Mouse (Mus musculus): ENCODE data around the gene Tkt.
"Not testable (repeated sequence)": the region's sequence is repeated elsewhere in the genome, so short reads cannot be mapped to it uniquely, and the experiment has no call there.

The Tkt gene

GRCm38 (mm10) chr14:30548131-30548720 lies at the start of gene Tkt:
Gene Tkt (plus strand): TSS chr14:30548359.
- in situ Hi-C loops (cut with MboI; ENCODE audit: unreplicated experiment in 2 of 2), result no loop called here

GRCm38 (mm10) chr14:30504990-30505389 lies 43.2 kb upstream of the Tkt start:
- in situ Hi-C loops (cut with MboI; ENCODE audit: unreplicated experiment in 2 of 2), result no loop called here

- in situ Hi-C loops (cut with MboI; ENCODE audit: unreplicated experiment in 2 of 2), result loop anchor here in 1 of 2 experiments (10.0 kb wide), 1 partner anchor 525 kb away; no protein-coding TSS in a partner anchor
Observed at GRCm38 (mm10) chr14:30510214-30510763, 37.9 kb upstream of the Tkt start.

- in situ Hi-C loops (cut with MboI; ENCODE audit: unreplicated experiment in 2 of 2), result loop anchor here in 1 of 2 experiments (10.0 kb wide), 1 partner anchor 528 kb away; no protein-coding TSS in a partner anchor
Observed at GRCm38 (mm10) chr14:30512896-30513295, 35.3 kb upstream of the Tkt start.

GRCm38 (mm10) chr14:30515931-30516723 lies 32.0 kb upstream of the Tkt start:
- in situ Hi-C loops (cut with MboI; ENCODE audit: unreplicated experiment in 2 of 2), result loop anchor here in 1 of 2 experiments (10.0 kb wide), 1 partner anchor 531 kb away; no protein-coding TSS in a partner anchor

GRCm38 (mm10) chr14:30519323-30519722 lies 28.8 kb upstream of the Tkt start:
- in situ Hi-C loops (cut with MboI; ENCODE audit: unreplicated experiment in 2 of 2), result loop anchor here in 1 of 2 experiments (10.0 kb wide), 1 partner anchor 535 kb away; no protein-coding TSS in a partner anchor

- in situ Hi-C loops (cut with MboI; ENCODE audit: unreplicated experiment in 2 of 2), result no loop called here
Observed at GRCm38 (mm10) chr14:30523356-30523755, 24.8 kb upstream of the Tkt start.

GRCm38 (mm10) chr14:30528392-30528791 lies 19.8 kb upstream of the Tkt start:
- in situ Hi-C loops (cut with MboI; ENCODE audit: unreplicated experiment in 2 of 2), result no loop called here

GRCm38 (mm10) chr14:30528961-30529360 lies 19.2 kb upstream of the Tkt start:
- in situ Hi-C loops (cut with MboI; ENCODE audit: unreplicated experiment in 2 of 2), result no loop called here

GRCm38 (mm10) chr14:30529454-30529853 lies 18.7 kb upstream of the Tkt start:
- in situ Hi-C loops (cut with MboI; ENCODE audit: unreplicated experiment in 2 of 2), result no loop called here

GRCm38 (mm10) chr14:30530726-30531269 lies 17.4 kb upstream of the Tkt start:
- in situ Hi-C loops (cut with MboI; ENCODE audit: unreplicated experiment in 2 of 2), result no loop called here

- in situ Hi-C loops (cut with MboI; ENCODE audit: unreplicated experiment in 2 of 2), result no loop called here
Observed at GRCm38 (mm10) chr14:30531431-30531830, 16.7 kb upstream of the Tkt start.

GRCm38 (mm10) chr14:30531896-30532295 lies 16.3 kb upstream of the Tkt start:
- in situ Hi-C loops (cut with MboI; ENCODE audit: unreplicated experiment in 2 of 2), result no loop called here

- in situ Hi-C loops (cut with MboI; ENCODE audit: unreplicated experiment in 2 of 2), result no loop called here
Observed at GRCm38 (mm10) chr14:30533780-30534450, 14.2 kb upstream of the Tkt start.

GRCm38 (mm10) chr14:30541541-30541940 lies 6.6 kb upstream of the Tkt start:
- in situ Hi-C loops (cut with MboI; ENCODE audit: unreplicated experiment in 2 of 2), result no loop called here

- in situ Hi-C loops (cut with MboI; ENCODE audit: unreplicated experiment in 2 of 2), result not testable (repeated sequence)
Observed at GRCm38 (mm10) chr14:30543331-30543730, 4.8 kb upstream of the Tkt start.

GRCm38 (mm10) chr14:30548965-30549776 lies 1.0 kb downstream of the Tkt start:
- in situ Hi-C loops (cut with MboI; ENCODE audit: unreplicated experiment in 2 of 2), result no loop called here

- in situ Hi-C loops (cut with MboI; ENCODE audit: unreplicated experiment in 2 of 2), result no loop called here
Observed at GRCm38 (mm10) chr14:30549777-30550149, 1.6 kb downstream of the Tkt start.

GRCm38 (mm10) chr14:30550232-30551070 lies 2.3 kb downstream of the Tkt start:
- in situ Hi-C loops (cut with MboI; ENCODE audit: unreplicated experiment in 2 of 2), result no loop called here
